Mouse (Mus musculus) kidney, embryonic 14.5 days (tissue): ENCODE results near the gene Agrn. TPM values are rescaled to one million over a fixed set of nuclear protein-coding genes. Genes with fewer than 3 reads are reported as not detected.
A peak's percentile ranks its signal among the peaks of the same experiment; 100 is the strongest.

Source experiments
- ATAC-seq: fragments of 200-750 bp; cut with Nextera tagmentation; 2 replicates; pipeline ENCODE4 v1.8.0; 2017; ENCODE audit warnings: moderate number of reproducible peaks, mild to moderate bottlenecking, moderate TSS enrichment, moderate library complexity; ENCODE audit not compliant: low FRiP score, low TSS enrichment
- H3K27ac ChIP-seq: fragments of 300-500 bp; sonication (generic); 2 replicates; pipeline ENCODE4 v1.5.1; 2014; ENCODE audit warnings: low read depth, mild to moderate bottlenecking, low read length, moderate library complexity, mixed read lengths
- H3K27me3 ChIP-seq: fragments of 300-500 bp; sonication (generic); 2 replicates; pipeline ENCODE4 v1.6.1; 2014; ENCODE audit warnings: mild to moderate bottlenecking, low read length; ENCODE audit not compliant: control insufficient read depth, insufficient read depth
- H3K36me3 ChIP-seq: fragments of 300-500 bp; sonication (generic); 2 replicates; pipeline ENCODE4 v1.6.1; 2014; ENCODE audit warnings: low read length, mixed read lengths; ENCODE audit not compliant: control insufficient read depth, insufficient read depth
- H3K4me1 ChIP-seq: fragments of 300-500 bp; sonication (generic); 2 replicates; pipeline ENCODE4 v1.6.1; 2014; ENCODE audit warnings: low read length, mixed read lengths; ENCODE audit not compliant: control insufficient read depth, insufficient read depth
- H3K4me2 ChIP-seq: fragments of 300-500 bp; sonication (generic); replicated peaks from 2 replicates; pipeline ENCODE4 v1.6.1; 2014; ENCODE audit warnings: low read depth, mild to moderate bottlenecking, low read length
- H3K4me3 ChIP-seq: fragments of 300-500 bp; sonication (generic); 2 replicates; pipeline ENCODE4 v1.5.1; 2014; ENCODE audit warnings: mild to moderate bottlenecking, low read length
- H3K9ac ChIP-seq: fragments of 300-500 bp; sonication (generic); 2 replicates; pipeline ENCODE4 v1.6.1; 2014; ENCODE audit warnings: low read depth, mild to moderate bottlenecking, low read length, moderate library complexity
- H3K9me3 ChIP-seq: fragments of 300-500 bp; sonication (generic); 2 replicates; pipeline ENCODE4 v1.6.1; 2016; ENCODE audit warnings: low read length; ENCODE audit not compliant: control insufficient read depth
- WGBS: fragments of 180-500 bp; shearing (Covaris S2); extraction: QIAGEN DNeasy Blood & Tissue Kit; methylation state at CpG from one replicate; pipeline ENCODE4 v1.1.7; 2014; 5-methylcytosine and 5-hydroxymethylcytosine counted together
- polyA plus RNA-seq: library from polyadenylated mRNA; unstranded; fragments of >200 nt; fragmentation: Nextera tagmentation; extraction: Ambion mirVana; gene quantifications from 2 replicates; pipeline ENCODE4 v1.2.1, GENCODE M21; 2014

Gene Agrn
- polyA plus RNA-seq, result 61.6 and 83.9 TPM in 2 replicates

- Histone ChIP-seq H3K36me3 (peaks cover 25% of the 10 kb centered on the region; the same call in 1 of the 2 replicates), H3K9me3 (no peaks in the 10 kb centered on the region), H3K27me3 (no peaks in the 10 kb centered on the region), H3K4me1 (peaks cover 39% of the 10 kb centered on the region), H3K9ac (peak within 1 kb of the TSS; percentile 91), H3K4me3 (peak within 1 kb of the TSS; percentile 82), H3K4me2 (peak within 1 kb of the TSS; percentile 85), H3K27ac (peak within 1 kb of the TSS; percentile 95)
- peak; percentile 85 for ATAC-seq
- WGBS, result 1% methylated on average over 23 of the region's 88 CpGs
These were observed at the start of gene Agrn for GRCm38 (mm10) chr4:156197131-156197828. Gene Agrn, minus strand, starts transcription at chr4:156197488.

GRCm38 (mm10) chr4:156236651-156237447 is 39.6 kb upstream of the Agrn start:
- WGBS, result 27% methylated on average over 55 of the region's 60 CpGs
- peak overlapping the region; percentile 83 for H3K4me3 ChIP-seq
- H3K27ac ChIP-seq, result peak overlapping the region; percentile 97; the same call in 1 of the 2 replicates
- H3K27me3 ChIP-seq, result no peaks in the 10 kb centered on the region
- H3K9me3 ChIP-seq, result no peaks in the 10 kb centered on the region
- H3K9ac ChIP-seq, result peak overlapping the region; percentile 79
- peaks cover 9% of the 10 kb centered on the region for H3K4me1 ChIP-seq
- no peak for ATAC-seq
- peaks cover 61% of the 10 kb centered on the region for H3K36me3 ChIP-seq
- H3K4me2 ChIP-seq, result peak overlapping the region; percentile 60

GRCm38 (mm10) chr4:156235808-156236533 is 38.7 kb upstream of the Agrn start, which contains the start of gene Noc2l:
Gene Noc2l, plus strand, starts transcription at chr4:156236010.
- Histone ChIP-seq H3K4me1 (peaks cover 9% of the 10 kb centered on the region), H3K4me2 (peak within 1 kb of the TSS; percentile 82), H3K4me3 (peak within 1 kb of the TSS; percentile 83), H3K36me3 (peaks cover 61% of the 10 kb centered on the region), H3K9ac (peak within 1 kb of the TSS; percentile 79), H3K27ac (peak within 1 kb of the TSS; percentile 97), H3K9me3 (no peaks in the 10 kb centered on the region), H3K27me3 (no peaks in the 10 kb centered on the region)
- ATAC-seq, result peak; percentile 89
- WGBS, result under 1% methylated on average over 90 of the region's 90 CpGs

- ATAC-seq, result peak; percentile 18
- 1% methylated on average over 15 of the region's 15 CpGs for WGBS
- Histone ChIP-seq H3K36me3 (peaks cover 61% of the 10 kb centered on the region), H3K27ac (no peak overlapping the region), H3K4me2 (peak overlapping the region; percentile 48), H3K9me3 (no peaks in the 10 kb centered on the region), H3K9ac (peak overlapping the region; percentile 79; the same call in 1 of the 2 replicates), H3K27me3 (no peaks in the 10 kb centered on the region), H3K4me3 (peak overlapping the region; percentile 83), H3K4me1 (peaks cover 9% of the 10 kb centered on the region)
These were observed 38.1 kb upstream of the Agrn start for GRCm38 (mm10) chr4:156235360-156235770.

GRCm38 (mm10) chr4:156234701-156235213 is 37.5 kb upstream of the Agrn start, which contains the start of gene Plekhn1:
Gene Plekhn1, minus strand, starts transcription at chr4:156234857.
- Histone ChIP-seq H3K4me1 (peaks cover 9% of the 10 kb centered on the region), H3K4me2 (peak within 1 kb of the TSS; percentile 82), H3K4me3 (peak within 1 kb of the TSS; percentile 83), H3K27me3 (no peaks in the 10 kb centered on the region), H3K36me3 (peaks cover 60% of the 10 kb centered on the region), H3K27ac (peak within 1 kb of the TSS; percentile 97; the same call in 1 of the 2 replicates), H3K9ac (peak within 1 kb of the TSS; percentile 79), H3K9me3 (no peaks in the 10 kb centered on the region)
- whole genome bisulfite sequencing, result 0% methylated on average over 30 of the region's 48 CpGs
- ATAC-seq, result peak; percentile 47

DNA sequence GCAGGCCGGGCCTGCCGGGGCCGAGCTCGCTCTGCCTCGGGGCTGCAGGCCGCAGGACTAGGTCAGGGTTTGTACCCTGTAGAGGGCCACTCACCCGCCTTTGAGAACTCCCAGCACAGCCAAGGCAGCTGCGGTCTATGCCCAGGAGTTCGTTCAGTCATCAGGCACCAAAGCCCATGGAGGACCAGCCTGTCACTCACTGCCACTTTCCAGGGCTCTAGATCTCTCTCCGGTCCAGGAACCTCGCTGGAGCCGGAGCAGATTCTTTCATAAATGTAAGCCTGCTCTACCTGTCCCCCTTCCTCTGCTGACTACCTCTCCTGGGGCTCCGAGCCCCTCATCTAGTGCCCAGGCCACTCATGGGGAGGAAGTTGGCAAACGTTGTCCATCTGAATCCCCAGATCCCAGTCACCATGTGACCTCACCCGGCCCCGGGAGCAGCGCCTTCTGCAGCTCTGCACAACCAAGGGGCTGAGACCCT is 36.8 kb upstream of the Agrn start:
- Histone ChIP-seq H3K27me3 (no peaks in the 10 kb centered on the region), H3K4me1 (peaks cover 9% of the 10 kb centered on the region), H3K9ac (peak overlapping the region; percentile 59), H3K9me3 (no peaks in the 10 kb centered on the region), H3K36me3 (peaks cover 59% of the 10 kb centered on the region), H3K27ac (peak overlapping the region; percentile 2; the same call in 1 of the 2 replicates), H3K4me3 (peak overlapping the region; percentile 83), H3K4me2 (peak overlapping the region; percentile 82)
- 3% methylated on average over 17 of the region's 17 CpGs for WGBS
- ATAC-seq, result no peak

GRCm38 (mm10) chr4:156228393-156229024 is 31.2 kb upstream of the Agrn start:
- H3K4me2 ChIP-seq, result peak overlapping the region; percentile 15; the same call in 1 of the 2 replicates
- ATAC-seq, result peak; percentile 43; the same call in 1 of the 2 replicates
- H3K4me3 ChIP-seq, result no peak overlapping the region
- H3K4me1 ChIP-seq, result peaks cover 7% of the 10 kb centered on the region
- 0 out of 2 replicates have a peak overlapping the region, but pooled peaks have one; percentile 28 for H3K9ac ChIP-seq
- no peaks in the 10 kb centered on the region for H3K27me3 ChIP-seq
- no peak overlapping the region for H3K27ac ChIP-seq
- H3K36me3 ChIP-seq, result peaks cover 42% of the 10 kb centered on the region
- WGBS, result 19% methylated on average over 12 of the region's 12 CpGs
- H3K9me3 ChIP-seq, result no peaks in the 10 kb centered on the region
